Mouse (Mus musculus) kidney, embryonic 16.5 days (tissue): ENCODE data around the gene Gm4175. TPM values are rescaled to one million over a fixed set of nuclear protein-coding genes. Genes with fewer than 3 reads are reported as not detected.
"Not testable (repeated sequence)": the region's sequence is repeated elsewhere in the genome, so short reads cannot be mapped to it uniquely, and the experiment has no call there.

ENCODE experiments used
- ATAC-seq: fragments of 200-750 bp; cut with Nextera tagmentation; 2 replicates; pipeline ENCODE4 v1.8.0; 2017; ENCODE audit warnings: moderate TSS enrichment; ENCODE audit not compliant: low FRiP score, low TSS enrichment
- H3K27ac ChIP-seq: fragments of 300-500 bp; sonication (generic); 2 replicates; pipeline ENCODE4 v1.5.1; 2014; ENCODE audit warnings: low read length
- H3K27me3 ChIP-seq: fragments of 300-500 bp; sonication (generic); 2 replicates; pipeline ENCODE4 v1.6.1; 2014; ENCODE audit warnings: low read length, control low read depth, mixed read lengths; ENCODE audit not compliant: insufficient read depth
- H3K36me3 ChIP-seq: fragments of 300-500 bp; sonication (generic); 2 replicates; pipeline ENCODE4 v1.6.1; 2014; ENCODE audit warnings: low read length, control low read depth, mixed read lengths; ENCODE audit not compliant: insufficient read depth
- H3K4me1 ChIP-seq: fragments of 300-500 bp; sonication (generic); 2 replicates; pipeline ENCODE4 v1.6.1; 2014; ENCODE audit warnings: low read length, control low read depth, mixed read lengths; ENCODE audit not compliant: insufficient read depth
- H3K4me2 ChIP-seq: fragments of 300-500 bp; sonication (generic); replicated peaks from 2 replicates; pipeline ENCODE4 v1.6.1; 2014; ENCODE audit warnings: low read depth, low read length
- H3K4me3 ChIP-seq: fragments of 300-500 bp; sonication (generic); 2 replicates; pipeline ENCODE4 v1.5.1; 2014; ENCODE audit warnings: mild to moderate bottlenecking, low read length
- H3K9ac ChIP-seq: fragments of 300-500 bp; sonication (generic); replicated peaks from 2 replicates; pipeline ENCODE4 v1.6.1; 2014; ENCODE audit warnings: low read length
- H3K9me3 ChIP-seq: fragments of 300-500 bp; sonication (generic); 2 replicates; pipeline ENCODE4 v1.6.1; 2016; ENCODE audit warnings: low read length, control low read depth
- WGBS: fragments of 180-500 bp; shearing (Covaris S2); extraction: QIAGEN DNeasy Blood & Tissue Kit; methylation state at CpG from one replicate; pipeline ENCODE4 v1.1.7; 2014; 5-methylcytosine and 5-hydroxymethylcytosine counted together
- polyA plus RNA-seq: library from polyadenylated mRNA; unstranded; fragments of >200 nt; fragmentation: Nextera tagmentation; extraction: Ambion mirVana; gene quantifications from 2 replicates; pipeline ENCODE4 v1.2.1, GENCODE M21; 2015

Gene Gm4175
- polyA plus RNA-seq: not detected in 2 replicates

GRCm38 (mm10) chr7:21761375-21761774 is at the start of gene Gm4175:
Gm4175 (minus strand) TSS chr7:21761475.
- H3K4me1 ChIP-seq, H3K4me2 ChIP-seq, H3K9ac ChIP-seq, H3K36me3 ChIP-seq, H3K4me3 ChIP-seq, ATAC-seq, H3K27ac ChIP-seq, H3K9me3 ChIP-seq, H3K27me3 ChIP-seq: not testable (repeated sequence)
- WGBS: no CpG with 5 or more reads among the region's 5 CpGs

DNA sequence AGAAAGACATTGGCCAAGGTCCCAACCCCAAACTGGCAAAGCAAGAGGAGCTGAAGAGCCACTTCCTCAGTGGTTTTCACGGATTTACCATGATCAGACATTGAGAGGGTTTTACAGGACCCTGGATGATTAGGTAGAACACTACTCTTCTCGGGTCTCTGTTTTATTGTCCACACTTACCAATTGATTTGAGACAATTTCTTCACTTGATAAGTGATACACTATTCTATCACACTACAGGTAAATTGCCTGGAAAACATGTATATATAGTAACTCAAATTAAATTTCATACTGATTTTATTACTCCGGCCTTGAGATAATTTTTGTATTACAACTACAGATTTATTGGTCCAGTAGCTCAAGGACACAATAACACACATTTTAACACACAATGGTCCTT is 35.4 kb upstream of the Gm4175 start, which contains the start of gene Gm4177:
Gene Gm4177, minus strand, starts transcription at position 101 of the 400 bp plus-strand sequence.
- not testable (repeated sequence) for H3K9me3 ChIP-seq, H3K27ac ChIP-seq, H3K27me3 ChIP-seq, ATAC-seq, H3K4me1 ChIP-seq, H3K4me3 ChIP-seq, H3K9ac ChIP-seq, H3K36me3 ChIP-seq, H3K4me2 ChIP-seq
- no CpG with 5 or more reads among the region's 3 CpGs for WGBS

Other genes with a start within 250 kb of the Gm4175 start
- not detected in 2 replicates for gene Vmn1r130, start 249.7 kb downstream of the Gm4175 start, polyA plus RNA-seq
- not detected in 2 replicates for gene Vmn1r131, start 215.4 kb downstream of the Gm4175 start, polyA plus RNA-seq
- not detected in 2 replicates for gene Vmn1r132, start 147.4 kb downstream of the Gm4175 start, polyA plus RNA-seq
- gene Gm4177, start 35.3 kb upstream of the Gm4175 start, polyA plus RNA-seq: not detected in 2 replicates
- gene Vmn1r135, start 70.9 kb upstream of the Gm4175 start, polyA plus RNA-seq: not detected in 2 replicates
- gene Gm5725, start 82.8 kb upstream of the Gm4175 start, polyA plus RNA-seq: not detected in 2 replicates
- gene Gm5891, start 159.8 kb upstream of the Gm4175 start, polyA plus RNA-seq: not detected in 2 replicates
- not detected in 2 replicates for gene Vmn1r137, start 233.1 kb upstream of the Gm4175 start, polyA plus RNA-seq